Mouse (Mus musculus) cerebellum, adult 2 months (tissue): Measurements from ENCODE around the gene Glul.

Experiments
- CTCF ChIP-seq: fragments of 200-500 bp; IDR thresholded peaks from 2 replicates; pipeline ENCODE4 v1.5.1; 2011; ENCODE audit warnings: low read depth, mild to moderate bottlenecking, control low read depth, low read length, moderate library complexity, borderline replicate concordance; ENCODE audit not compliant: insufficient read depth
- POLR2A ChIP-seq: fragments of 200-500 bp; IDR thresholded peaks from 2 replicates; pipeline ENCODE4 v1.6.1; 2011; ENCODE audit warnings: low read length, control low read depth, borderline replicate concordance; ENCODE audit not compliant: insufficient read depth

DNA sequence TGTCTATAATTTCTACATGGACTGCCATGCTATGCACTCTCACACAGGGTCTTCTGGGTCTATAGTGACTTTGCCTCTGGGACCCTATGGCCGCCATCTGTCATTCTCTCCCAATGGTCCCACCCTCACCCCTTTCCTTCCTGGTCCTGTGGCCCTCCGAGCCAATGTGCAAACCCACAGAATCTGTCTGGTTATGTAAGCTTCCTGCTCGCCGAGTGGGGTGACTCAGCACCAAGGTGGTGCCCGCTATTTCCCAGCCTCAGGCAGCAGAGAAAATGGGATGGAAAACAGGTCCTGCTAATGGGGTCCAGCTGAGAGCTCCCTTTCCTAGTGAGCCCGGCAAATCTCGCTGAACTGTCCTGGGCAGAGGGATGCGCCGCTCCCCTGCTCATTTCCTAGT lies 53.5 kb downstream of the Glul start:
- TF ChIP-seq POLR2A, result no peak
- TF ChIP-seq CTCF, result no peak
